Mouse (Mus musculus): ENCODE measurements around the gene Frmd5. TPM values are rescaled to one million over a fixed set of nuclear protein-coding genes. Genes with fewer than 3 reads are reported as not detected.

The Frmd5 gene
- total RNA-seq, 2 experiments from 2014 or later, result 30.1 to 37.0 TPM

DNA sequence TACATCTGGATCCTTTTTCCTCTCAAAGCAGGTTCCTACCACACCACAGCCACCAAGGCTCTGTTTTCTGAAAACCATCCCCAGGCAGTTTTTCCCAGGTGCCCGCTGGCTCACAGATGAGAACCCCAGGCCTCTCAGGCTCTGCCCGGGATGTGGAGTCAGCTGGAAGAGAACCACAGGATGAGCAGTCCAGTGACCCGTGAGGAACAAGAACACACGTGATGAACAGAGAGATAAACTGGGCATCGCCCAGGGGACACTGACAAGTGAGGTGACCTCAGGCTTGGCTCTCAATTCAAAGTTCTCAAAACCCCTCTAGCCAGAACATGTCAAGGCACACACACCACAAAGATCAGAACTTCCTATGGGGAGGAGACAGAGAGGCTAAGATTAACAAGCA, 176.6 kb downstream of the Frmd5 start:
- DNase-seq (ENCODE audit: extremely low spot score in 1 of 2, low spot score in 1 of 2), result no peak

DNA sequence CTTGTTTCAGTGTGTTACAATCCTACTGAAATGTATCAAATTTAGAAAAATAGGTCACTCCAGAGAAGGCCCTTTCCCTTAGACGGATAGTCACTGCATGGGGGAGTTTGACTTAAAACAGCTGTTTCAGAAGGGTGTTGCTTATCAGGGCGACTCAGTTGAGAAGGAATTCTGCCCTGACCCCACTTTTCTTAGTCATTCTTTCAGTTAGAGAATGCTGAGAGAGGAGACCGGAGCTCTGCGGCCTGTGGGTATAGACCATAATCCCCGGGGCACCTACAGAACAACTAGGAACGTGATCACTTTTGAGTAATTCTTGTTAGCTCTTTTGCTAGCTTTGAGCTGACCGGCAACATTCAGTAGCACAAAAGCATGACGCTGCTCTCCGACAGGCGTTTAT, 178.6 kb downstream of the Frmd5 start:
- no peak for DNase-seq (ENCODE audit: extremely low spot score in 1 of 2, low spot score in 1 of 2)

DNA sequence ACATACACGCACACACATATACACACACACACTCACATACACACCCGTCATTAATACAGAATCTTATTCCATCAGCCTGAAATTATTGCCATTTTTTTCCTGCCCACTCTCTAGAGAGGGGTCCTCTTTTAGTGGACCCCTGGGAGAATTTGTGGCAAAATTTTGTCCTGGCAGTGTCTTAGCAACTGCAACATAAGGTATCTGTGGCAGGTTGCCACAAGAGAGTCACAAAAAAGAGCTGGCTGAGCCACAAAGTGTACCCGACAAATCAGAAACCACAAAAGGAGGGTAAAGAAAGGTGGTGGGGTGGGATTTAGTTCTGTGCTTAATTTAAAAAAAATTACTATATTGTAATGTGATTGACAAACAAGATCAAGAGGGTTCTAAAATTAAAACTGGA, 181.0 kb downstream of the Frmd5 start:
- DNase-seq (ENCODE audit: extremely low spot score in 1 of 2, low spot score in 1 of 2), result no peak

DNA sequence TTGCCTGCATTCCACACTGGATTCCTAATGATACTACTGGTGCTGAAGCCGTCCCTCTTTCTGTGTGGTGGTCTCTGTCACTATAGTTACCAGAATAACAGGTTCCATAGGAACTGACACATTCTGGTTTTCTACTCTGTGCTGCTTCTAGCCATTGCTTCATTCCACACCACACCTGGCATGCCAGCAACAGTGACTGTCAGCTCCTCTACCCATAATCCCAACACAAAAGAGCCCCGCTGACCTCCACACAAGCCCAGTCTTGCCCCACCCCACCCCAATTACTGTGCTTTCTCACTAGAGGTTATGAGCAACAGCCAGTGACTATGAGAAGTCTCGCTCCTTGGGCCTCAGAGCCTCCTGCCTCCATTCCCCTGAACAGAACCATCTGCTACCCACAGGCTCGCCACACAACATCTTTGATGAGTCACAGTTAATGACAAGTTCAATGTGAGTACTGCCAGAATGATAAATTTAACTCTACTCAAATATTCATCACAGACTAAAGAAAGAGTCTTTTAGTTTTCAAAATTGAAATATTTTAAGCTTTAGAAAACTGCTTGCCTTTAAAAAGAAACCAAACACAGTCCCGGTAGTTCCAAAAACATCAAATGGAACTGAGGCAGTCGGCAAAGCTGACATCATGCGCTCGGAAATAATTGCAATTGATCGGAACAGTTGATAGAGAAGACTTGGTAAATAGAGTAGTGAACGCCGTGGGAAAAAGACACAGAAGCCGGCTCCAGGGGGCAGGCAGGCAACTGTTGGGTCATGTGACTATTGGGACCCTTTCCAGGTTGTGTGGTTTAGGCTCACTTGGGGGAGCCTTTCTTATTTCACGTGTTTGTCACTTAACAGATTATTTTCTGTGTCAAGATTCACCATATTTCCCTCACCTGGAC, 185.4 kb downstream of the Frmd5 start:
- DNase-seq (ENCODE audit: extremely low spot score in 1 of 2, low spot score in 1 of 2), result peak in 1 of 2 experiments; percentile 23

DNA sequence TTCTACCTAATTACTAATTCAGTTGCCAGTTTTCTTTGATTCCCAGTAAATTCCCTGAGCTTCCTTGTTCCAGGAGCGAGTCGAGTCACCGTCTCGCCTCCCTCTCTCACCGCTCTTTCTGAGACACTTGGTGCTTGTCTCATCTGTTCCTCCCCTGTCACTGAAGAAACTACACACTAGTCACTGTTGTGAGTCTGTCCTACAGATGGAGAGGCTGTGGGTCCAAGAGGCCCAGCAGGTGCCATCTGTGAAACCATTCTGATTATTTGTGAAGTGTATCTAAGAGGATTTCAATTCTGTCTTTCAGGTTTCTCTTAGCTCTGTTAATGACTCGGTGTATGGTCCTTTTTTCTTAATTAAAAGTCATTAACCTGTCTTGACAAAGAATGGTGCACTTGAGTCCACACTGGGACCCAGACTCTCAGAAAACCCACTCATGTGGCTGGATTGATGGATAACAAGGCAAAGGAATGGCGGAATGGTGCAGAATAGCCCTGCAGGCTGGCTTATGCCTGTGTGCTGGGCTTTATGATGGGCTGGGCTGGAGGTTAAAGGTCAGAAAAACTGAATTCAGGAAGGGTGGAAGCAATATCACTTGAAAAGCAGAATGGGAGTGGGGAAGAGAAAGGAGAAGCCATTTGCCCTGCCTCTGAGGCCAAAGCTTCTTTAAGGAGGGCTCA, 186.2 kb downstream of the Frmd5 start:
- no peak for DNase-seq (ENCODE audit: extremely low spot score in 1 of 2, low spot score in 1 of 2)

DNA sequence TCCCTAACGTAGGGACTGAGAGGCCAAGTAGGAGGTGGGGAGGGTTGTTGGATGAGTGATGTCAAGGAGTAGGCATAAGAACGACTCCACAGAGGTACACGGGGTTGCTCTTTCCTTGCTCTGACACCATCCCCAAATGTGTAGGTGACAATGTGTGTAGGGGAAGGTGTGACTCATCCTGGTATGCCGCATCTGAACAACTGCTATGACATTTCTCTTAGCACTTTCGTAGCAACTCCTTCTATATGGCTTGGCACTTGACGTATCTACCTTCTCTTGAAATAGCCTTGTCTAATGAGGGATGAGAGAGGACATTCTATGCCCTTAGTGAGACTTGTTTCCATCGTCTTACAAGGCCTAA, 191.7 kb downstream of the Frmd5 start:
- no peak for DNase-seq (ENCODE audit: extremely low spot score in 1 of 2, low spot score in 1 of 2)

DNA sequence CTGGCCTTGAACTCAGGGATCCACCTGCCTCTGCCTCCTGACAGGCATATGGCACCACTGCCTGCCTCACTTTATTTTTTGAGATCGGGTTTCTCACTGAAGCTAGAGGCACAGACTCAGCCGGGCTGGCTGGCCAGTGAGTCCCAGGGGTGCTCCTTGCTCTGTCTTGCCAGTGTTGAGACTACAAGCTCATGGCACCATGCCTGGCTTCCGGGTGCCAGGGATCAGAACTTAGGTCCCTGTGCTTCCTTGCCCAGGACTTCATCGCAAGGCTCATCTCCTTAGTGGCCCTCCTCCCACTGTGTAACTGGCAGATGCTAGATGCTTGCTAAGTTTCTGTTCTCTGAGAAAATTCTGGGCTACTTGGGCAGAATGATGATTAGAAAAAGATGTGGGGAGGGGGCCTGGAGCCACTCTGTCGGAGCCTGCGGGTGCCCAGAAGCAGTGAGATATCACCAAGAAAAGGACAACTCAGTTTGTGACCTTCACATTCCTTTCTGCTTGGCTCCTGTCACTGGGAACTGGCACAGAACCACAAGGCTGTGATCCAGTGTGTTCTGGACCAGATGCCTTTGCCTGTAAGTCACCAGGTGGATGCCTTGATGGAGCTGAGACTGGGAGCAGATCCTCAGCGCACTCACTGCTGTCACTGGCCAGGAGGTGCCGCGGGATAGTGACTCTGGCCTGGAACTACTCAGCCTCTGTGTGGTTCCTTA, 192.2 kb downstream of the Frmd5 start:
- DNase-seq (ENCODE audit: extremely low spot score in 1 of 2, low spot score in 1 of 2), result no peak

DNA sequence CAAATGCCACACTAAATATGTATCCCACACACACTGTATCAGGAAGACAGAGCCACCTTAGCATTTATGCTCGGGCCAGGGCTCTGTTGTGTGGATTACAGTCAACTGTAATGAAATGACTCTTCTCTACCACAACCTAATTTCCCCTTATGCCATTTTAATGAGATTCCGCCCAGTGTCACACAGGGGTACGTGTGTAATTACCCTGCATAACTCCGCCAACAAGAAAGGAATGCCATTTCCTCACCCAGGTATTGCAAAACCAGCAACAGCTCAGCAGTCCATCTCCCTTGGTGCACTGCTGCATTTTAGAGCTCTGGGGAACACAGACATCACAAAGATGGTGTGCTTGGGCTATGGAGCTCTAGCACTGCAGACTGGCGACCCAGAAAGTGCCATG, 194.8 kb downstream of the Frmd5 start:
- DNase-seq (ENCODE audit: extremely low spot score in 1 of 2, low spot score in 1 of 2), result no peak

DNA sequence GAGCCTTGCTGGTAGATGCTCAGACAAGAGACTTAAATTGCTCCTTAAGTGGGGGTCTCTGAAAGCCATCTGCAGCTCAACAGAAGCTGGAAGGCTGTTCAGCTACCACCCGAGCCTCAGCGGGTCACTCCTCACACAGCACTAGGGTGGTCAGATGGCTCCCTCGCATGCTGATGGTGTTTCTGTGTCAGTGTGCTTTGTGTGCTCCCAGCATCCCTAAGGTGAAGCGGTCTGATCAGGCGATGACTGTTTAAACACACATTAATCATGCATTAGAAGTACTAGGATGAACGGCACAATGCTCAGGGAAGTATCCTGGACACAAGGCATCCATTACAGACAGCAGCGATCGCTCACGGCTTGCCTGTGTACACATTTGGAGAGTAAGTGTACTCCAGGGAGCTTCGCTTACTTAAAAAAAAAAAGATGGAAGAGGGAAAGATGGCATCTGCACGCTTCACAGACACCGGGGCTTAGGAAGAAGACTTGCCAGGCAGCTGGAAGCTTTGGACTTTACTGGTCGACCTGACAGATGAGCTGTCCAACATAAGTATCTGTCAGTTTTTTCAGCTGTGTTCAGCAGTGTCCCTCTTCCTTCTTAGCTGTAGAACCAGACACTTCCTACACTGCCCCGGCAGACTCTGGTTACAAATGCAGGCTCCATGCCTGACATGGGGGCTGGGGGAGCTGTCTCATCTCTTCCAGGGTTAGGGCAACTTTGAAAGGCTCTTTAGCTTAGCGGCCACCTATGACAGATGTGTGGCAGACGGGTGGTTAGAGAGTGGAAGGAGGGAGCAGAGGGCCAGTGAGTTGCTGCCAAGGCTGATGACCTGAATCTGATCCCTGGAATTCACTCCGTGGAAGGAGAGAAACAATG, 196.6 kb downstream of the Frmd5 start:
- DNase-seq (ENCODE audit: extremely low spot score in 1 of 2, low spot score in 1 of 2), result no peak

DNA sequence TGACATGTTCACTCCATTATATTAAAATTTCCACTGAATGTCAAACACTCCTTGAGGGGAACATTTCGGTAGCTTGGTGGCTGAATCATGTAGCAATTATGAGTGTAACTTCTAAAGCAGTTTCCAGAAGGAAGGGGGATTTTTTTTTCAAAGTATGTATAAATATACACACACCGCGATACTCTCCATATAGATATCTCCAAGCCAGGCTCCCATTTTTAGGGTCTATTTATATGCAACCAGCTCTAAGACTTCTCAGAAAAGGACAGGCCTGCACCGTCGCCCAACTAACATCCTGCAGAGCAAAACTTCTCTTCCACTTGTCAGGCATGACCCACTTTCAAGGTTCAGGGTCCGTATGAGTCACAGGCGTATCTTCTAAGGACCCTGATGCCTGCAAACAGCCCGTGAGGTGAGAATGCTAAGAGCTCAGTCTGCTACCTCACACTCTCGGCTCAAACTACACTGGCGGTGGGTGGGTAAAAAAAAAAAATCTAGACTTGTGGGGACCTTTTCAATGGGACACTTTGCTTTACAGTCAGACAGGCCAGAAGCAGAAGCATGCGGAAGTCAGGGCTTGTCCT, 197.7 kb downstream of the Frmd5 start:
- no peak for DNase-seq (ENCODE audit: extremely low spot score in 1 of 2, low spot score in 1 of 2)

DNA sequence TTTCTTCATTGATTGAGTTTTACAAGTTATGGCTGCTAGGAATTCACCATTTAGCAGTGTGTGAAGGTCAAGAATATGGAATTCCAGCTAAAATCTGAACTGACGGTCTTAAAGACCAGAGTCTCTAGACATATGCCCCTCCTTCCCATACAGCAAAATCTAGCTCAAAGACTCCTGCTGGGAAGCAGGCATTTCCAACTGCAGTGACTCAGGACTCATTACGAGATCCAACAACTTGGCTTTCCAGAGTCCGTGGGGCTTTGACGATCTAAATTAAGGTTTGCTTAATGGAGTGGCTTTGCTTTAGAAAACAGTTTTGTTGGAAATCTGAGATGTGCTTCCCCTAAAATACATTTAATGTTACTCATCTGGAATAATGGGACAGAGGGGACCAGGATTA, 204.5 kb downstream of the Frmd5 start:
- DNase-seq (ENCODE audit: extremely low spot score in 1 of 2, low spot score in 1 of 2), result no peak

DNA sequence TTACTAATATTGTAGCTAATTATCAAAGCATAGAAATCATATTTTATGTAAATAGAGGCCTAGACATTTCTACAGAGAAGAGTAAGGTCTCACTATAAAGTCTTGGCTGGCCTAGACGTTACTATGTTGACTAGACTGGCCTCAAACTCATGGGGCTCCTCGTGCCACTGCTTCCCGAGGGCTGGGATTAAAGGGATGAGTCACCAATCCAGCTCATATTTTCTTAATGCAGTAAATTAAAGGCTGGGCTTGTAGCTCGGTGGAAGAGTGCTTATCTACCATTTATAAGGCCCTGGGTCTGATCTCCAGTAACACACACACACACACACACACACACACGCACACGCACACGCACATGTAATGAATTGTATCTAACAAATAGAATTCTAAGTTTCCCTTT, 205.3 kb downstream of the Frmd5 start:
- DNase-seq (ENCODE audit: extremely low spot score in 1 of 2, low spot score in 1 of 2), result no peak

DNA sequence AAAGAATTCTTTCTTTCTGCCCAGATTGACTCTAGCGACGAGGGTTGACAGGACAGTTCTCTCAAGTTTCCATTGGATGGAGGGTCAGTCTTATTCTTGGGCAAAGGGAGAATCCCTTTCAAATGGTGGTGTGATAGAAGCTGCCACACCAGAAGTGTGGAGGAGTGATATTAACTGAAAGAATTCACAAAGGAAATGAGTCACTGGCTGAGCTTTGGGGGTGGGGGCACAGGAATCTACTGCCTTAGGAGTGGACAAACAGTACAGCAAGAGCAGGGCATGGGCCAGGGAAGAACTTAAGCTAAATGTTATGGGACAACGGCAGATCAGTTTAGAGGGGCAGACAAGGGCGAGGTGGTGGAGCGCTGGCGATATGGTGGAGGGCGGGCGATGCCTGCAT, 206.2 kb downstream of the Frmd5 start:
- DNase-seq (ENCODE audit: extremely low spot score in 1 of 2, low spot score in 1 of 2), result no peak

DNA sequence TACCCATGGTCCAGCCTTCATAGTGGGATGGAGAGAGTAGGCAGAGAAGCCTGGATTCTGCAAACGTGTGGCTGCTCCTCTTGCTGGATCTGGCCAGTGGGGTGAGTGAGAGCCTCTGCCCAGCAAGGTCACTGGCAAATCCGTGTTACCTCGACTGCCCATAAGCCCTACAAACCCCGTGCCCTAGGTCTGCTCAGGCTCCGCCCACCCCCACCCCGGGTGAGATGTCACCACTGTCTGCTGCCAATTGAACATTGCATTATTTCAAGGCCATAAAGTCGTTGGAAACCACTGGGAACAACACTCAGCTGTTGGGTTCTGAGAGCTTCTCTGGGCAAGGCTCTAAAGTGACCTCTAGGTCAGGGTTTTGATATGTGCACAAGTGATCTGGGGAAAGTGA, 208.6 kb downstream of the Frmd5 start:
- no peak for DNase-seq (ENCODE audit: extremely low spot score in 1 of 2, low spot score in 1 of 2)

DNA sequence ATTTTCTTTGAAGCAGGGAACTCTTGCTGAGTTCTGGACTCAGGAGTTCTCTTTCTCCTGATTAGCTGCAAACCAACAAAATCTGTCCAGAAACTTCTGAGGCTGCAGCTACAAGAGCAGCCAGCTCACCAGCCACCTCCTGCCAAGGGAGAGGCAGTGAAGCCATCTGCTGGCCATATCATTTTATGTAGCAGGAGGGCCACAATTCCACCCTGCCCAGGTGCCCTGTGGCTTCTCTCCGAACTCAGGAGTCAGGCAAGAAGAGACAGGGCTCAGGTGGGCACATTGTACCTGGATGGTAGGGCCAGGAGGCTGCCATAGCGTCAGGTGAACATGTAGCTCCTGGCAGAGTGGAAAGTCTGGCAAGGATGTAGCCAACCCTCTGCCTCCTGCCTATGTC, 210.3 kb downstream of the Frmd5 start:
- DNase-seq (ENCODE audit: extremely low spot score in 1 of 2, low spot score in 1 of 2), result no peak

DNA sequence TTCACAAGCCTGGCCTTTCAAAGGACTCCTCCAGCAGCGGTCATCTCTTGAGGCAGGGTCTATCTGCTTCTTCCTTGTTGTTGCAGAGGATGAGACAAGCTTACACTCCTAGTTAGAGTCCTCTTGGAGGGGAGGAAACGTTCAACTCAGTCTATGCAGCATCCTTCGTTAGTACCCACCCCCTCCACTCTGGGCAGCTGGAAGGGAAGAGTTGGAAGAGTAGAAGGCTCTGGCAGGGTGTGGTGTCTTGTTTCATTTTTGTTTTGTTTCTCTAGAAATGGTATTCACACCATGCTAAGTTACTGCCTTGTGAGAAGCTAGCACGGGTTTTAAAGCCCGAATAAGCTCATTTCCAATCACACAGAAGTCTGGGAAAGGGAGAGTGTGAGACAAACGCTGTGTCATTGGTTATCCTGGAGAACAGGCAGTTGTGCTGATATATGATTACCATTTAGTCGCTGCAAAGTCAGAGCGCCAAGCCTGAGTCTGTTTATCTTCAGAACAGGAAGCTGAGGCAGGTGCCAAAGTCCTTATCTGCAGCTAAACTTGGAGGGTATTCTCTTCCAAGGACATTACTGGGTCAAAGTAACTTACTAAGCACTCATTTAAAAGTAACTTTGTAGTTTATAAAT, 212.1 kb downstream of the Frmd5 start:
- no peak for DNase-seq (ENCODE audit: extremely low spot score in 1 of 2, low spot score in 1 of 2)

DNA sequence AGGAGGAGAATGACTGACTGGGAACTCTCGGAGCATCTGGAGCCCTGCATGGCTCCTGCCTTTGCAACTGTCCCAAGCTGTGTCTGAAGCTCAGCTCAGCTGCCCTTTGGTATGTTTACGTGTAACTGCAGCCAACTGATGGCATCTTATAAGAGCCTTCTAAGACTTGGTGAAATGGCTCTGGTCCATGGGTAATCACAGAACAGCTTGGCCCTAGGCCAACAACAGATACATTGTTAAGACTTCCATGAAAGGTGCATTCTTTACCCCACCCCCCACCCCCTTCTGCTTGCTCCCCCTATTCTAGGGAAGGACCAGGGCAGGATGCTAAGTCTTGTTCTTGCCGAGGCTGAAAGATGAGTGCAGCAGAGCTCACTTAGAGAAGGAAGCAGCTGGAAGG, 212.8 kb downstream of the Frmd5 start:
- DNase-seq (ENCODE audit: extremely low spot score in 1 of 2, low spot score in 1 of 2), result no peak

DNA sequence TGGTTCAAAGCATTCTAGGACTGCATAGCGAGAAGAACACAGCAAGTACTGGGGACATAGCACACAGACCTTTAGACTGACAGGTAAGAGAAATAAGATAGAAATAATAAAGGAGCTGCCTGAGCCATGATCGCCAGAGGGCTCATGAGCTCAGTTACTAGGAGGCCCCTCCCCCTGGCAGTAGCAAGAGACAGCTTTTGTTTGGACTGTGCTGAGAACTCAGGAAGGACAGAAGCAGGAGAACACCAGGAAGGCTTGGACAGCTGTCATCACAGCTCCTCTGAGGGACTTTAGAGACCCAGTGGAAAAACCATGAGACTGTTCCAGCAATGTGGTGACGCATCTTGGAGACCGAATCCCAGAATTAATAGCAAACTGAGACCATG, 218.6 kb downstream of the Frmd5 start:
- DNase-seq (ENCODE audit: extremely low spot score in 1 of 2, low spot score in 1 of 2), result no peak

DNA sequence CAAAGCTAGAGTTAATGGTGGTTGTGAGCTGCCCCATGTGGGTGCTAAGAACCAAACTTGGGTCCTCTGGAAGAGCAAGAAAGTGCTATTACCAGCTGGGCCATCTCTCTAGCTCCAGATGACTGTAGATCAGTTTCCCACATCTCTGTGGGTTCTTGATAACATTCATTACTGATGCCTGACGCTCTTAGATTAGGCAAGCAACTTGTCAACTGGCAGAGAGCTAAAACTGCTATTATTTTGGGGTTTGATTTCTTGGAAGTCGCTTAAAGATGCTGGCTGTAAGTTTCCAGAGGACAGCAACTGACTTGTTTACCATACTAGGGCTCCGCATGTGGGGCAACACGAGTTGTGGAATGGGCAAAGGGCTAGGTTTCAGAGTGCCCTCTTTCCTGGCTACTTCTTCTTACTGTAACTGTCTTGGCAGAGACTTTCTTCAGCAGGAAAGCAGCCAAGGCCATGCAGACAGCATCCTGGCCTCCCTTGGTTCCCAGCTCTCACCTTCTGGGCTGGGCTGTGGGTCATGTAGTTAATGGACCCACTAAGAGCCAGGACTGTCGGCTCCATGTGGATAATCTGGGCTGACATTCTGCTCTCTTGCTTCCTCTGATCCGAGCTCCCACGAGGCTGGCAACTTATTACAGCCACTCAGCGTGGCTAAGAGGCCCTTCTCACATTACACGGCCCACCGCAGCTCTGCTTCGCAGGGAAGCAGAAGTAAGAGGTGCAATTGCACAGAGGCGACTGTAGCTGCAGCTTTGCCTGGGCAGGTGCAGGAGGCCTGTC, 219.2 kb downstream of the Frmd5 start:
- DNase-seq (ENCODE audit: extremely low spot score in 1 of 2, low spot score in 1 of 2), result no peak
